Mouse (Mus musculus) CD4-positive naive resting alpha-beta T cell, adult 76 days (primary cell): Measurements from ENCODE around the gene D630039A03Rik. TPM values are rescaled to one million over a fixed set of nuclear protein-coding genes. Genes with fewer than 3 reads are reported as not detected.

Source experiments
- total RNA-seq: library from RNA; stranded (reverse); gene quantifications from one replicate; pipeline ENCODE4 v1.2.4, GENCODE M21; 2023

The D630039A03Rik gene
- 1.2 TPM for total RNA-seq

DNA sequence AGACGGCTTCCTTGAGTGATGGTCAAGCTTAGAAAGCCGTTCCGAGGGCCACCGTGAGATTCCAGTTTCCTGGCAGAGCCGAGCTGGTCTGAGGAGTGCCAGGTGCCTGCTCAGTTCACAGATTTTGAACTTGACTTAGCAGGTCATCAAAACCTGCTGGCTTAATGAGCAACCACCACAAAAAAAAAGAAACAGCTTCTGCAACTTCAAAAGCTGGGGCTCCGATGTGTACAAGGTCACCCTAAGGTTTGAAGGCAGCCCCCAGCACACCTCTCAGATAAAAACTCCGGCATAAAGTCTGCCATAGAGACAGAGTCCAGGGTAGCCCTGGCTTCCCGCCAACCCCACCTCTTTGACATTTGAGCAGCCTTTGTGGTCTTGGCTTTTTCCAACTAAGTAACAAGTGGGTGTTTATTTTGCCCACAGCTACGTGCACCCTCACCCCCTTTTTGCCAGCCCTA, at the start of gene D630039A03Rik:
Gene D630039A03Rik, minus strand, starts transcription at position 97 of the 461 bp plus-strand sequence.

DNA sequence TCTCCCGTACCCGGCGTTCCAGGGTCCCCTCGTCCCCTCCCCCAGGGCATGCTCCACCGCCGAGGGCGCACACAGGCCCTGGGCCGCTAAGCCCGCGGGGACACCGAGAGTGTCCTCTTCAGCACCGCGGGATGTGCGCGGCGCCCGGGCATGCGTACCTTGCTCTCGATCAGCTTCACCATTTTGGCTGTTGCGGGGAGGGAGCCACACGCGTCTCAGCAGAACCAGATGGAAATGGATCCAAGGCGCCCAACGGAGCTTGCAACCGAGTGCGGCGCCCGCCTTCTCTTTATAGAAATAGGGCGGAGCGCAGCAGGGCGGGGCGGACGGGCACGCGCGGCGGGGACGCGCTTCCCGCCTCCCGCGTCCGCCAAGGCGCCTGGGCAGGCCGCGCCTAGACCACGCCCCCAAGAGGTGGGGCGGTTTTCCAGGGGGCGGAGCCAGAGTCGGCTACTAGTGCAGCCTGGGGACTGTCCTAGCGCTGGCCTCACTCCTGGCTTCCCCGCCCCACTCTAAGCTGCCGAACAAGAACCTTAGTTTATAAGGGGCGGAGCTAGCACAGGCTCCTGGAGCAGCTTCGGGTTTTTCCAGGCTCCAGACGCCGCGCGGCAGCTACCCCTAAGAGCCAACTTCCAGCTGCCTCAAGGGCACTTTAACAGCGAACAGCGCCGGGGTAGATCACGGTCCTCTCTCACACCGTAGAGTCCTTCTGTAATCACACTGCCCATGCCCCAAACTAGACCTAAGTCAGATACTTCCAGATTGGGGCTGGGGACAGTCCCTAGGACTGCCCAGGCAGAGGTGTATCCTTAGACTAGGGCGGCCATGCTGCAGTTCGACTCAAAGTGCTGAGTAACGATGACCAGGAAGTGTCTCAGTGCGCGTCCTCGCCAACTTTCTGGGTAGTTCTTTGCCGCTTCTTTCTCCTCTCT, 40.2 kb upstream of the D630039A03Rik start, which contains the start of gene Txn1:
Gene Txn1, minus strand, starts transcription at position 383 of the 932 bp plus-strand sequence.

Other genes with a start within 250 kb of the D630039A03Rik start
- 18.9 TPM for gene Akap2, start 198.6 kb downstream of the D630039A03Rik start, total RNA-seq
- gene Txn1, start 40.1 kb upstream of the D630039A03Rik start, total RNA-seq, result 46.8 TPM
- not detected for gene Txndc8, start 92.8 kb upstream of the D630039A03Rik start, total RNA-seq